Mouse (Mus musculus): ENCODE measurements around the gene Magoh.
A peak's percentile ranks its signal among the peaks of the same experiment; 100 is the strongest.

Magoh gene

GRCm38 (mm10) chr4:107889731-107890432 lies 10.3 kb downstream of the Magoh start, which contains the start of gene 0610037L13Rik:
TSS of gene 0610037L13Rik (plus strand) at chr4:107889813.
- peak; percentile 91 for DNase-seq (ENCODE audit: low read depth, low spot score)

- DNase-seq (ENCODE audit: low read depth, low spot score): no peak
These were observed 13.1 kb downstream of the Magoh start for GRCm38 (mm10) chr4:107892663-107893062.

GRCm38 (mm10) chr4:107899211-107899927 lies 19.8 kb downstream of the Magoh start:
- no peak for DNase-seq (ENCODE audit: low read depth, low spot score)

- DNase-seq (ENCODE audit: low read depth, low spot score): no peak
These were observed 20.7 kb downstream of the Magoh start for GRCm38 (mm10) chr4:107900206-107900605.

GRCm38 (mm10) chr4:107904252-107904651 lies 24.7 kb downstream of the Magoh start:
- DNase-seq (ENCODE audit: low read depth, low spot score): no peak

- DNase-seq (ENCODE audit: low read depth, low spot score): no peak
These were observed 27.0 kb downstream of the Magoh start for GRCm38 (mm10) chr4:107906561-107906960.

- no peak for DNase-seq (ENCODE audit: low read depth, low spot score)
These were observed 30.5 kb downstream of the Magoh start for GRCm38 (mm10) chr4:107910020-107910419.

GRCm38 (mm10) chr4:107920336-107920735 lies 40.8 kb downstream of the Magoh start:
- DNase-seq (ENCODE audit: low read depth, low spot score): no peak

- no peak for DNase-seq (ENCODE audit: low read depth, low spot score)
These were observed 41.7 kb downstream of the Magoh start for GRCm38 (mm10) chr4:107921152-107921695.

GRCm38 (mm10) chr4:107921952-107922351 lies 42.4 kb downstream of the Magoh start:
- DNase-seq (ENCODE audit: low read depth, low spot score): no peak

GRCm38 (mm10) chr4:107923145-107923802 lies 43.7 kb downstream of the Magoh start, which contains the start of gene Cpt2:
TSS of gene Cpt2 (minus strand) at chr4:107923610.
- peak; percentile 55 for DNase-seq (ENCODE audit: low read depth, low spot score)

- no peak for DNase-seq (ENCODE audit: low read depth, low spot score)
These were observed 44.2 kb downstream of the Magoh start for GRCm38 (mm10) chr4:107923803-107924194.

- DNase-seq (ENCODE audit: low read depth, low spot score): no peak
These were observed 48.7 kb downstream of the Magoh start for GRCm38 (mm10) chr4:107928269-107928668.

GRCm38 (mm10) chr4:107928726-107929125 lies 49.2 kb downstream of the Magoh start:
- DNase-seq (ENCODE audit: low read depth, low spot score): no peak

GRCm38 (mm10) chr4:107931453-107931852 lies 51.9 kb downstream of the Magoh start:
- no peak for DNase-seq (ENCODE audit: low read depth, low spot score)

GRCm38 (mm10) chr4:107933239-107933638 lies 53.7 kb downstream of the Magoh start:
- DNase-seq (ENCODE audit: low read depth, low spot score): no peak

- DNase-seq (ENCODE audit: low read depth, low spot score): no peak
These were observed 55.7 kb downstream of the Magoh start for GRCm38 (mm10) chr4:107935254-107935653.
